Mouse (Mus musculus) adrenal gland, adult (tissue): ENCODE results near the gene Zfp1.
A peak's percentile ranks its signal among the peaks of the same experiment; 100 is the strongest.

ENCODE experiments used
- DNase-seq, 2 experiments: peaks; one replicate each; pipeline ENCODE4 v3.0.0; 2022 to 2023; ENCODE audit warnings: low spot score in 1 of 2; ENCODE audit not compliant: inconsistent age in 2 of 2

The Zfp1 gene

GRCm38 (mm10) chr8:111710777-111711485 is 67.7 kb downstream of the Zfp1 start:
- DNase-seq = peak in 1 of 2 experiments; percentile 36

GRCm38 (mm10) chr8:111712135-111712534 is 68.9 kb downstream of the Zfp1 start:
- DNase-seq = no peak

- DNase-seq = peak; percentile 74 to 87
Observed at GRCm38 (mm10) chr8:111712588-111712987, 69.4 kb downstream of the Zfp1 start.

GRCm38 (mm10) chr8:111713291-111713690 is 70.1 kb downstream of the Zfp1 start:
- no peak for DNase-seq

DNA sequence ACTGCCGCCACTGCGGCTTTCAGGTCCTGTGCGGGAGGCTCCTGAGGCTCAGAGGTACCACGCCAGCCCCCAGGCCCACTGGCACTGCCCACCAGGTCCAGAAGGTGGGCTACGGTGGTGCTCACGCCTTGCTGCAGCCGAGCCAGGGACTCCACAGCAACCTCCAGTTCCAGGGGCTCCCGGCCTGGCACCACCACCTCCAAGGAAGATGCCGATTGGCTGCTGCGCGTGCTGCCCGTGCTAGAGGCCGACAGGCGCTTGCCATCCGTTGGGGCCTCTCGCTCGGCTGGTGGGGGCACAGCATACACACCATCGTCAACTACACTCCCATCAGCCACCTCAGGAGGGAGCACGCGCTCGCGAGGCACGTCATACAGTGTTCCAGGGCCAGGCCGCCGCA is 70.6 kb downstream of the Zfp1 start:
- DNase-seq = peak; percentile 23 to 28

GRCm38 (mm10) chr8:111714295-111714694 is 71.1 kb downstream of the Zfp1 start:
- peak in 1 of 2 experiments; percentile 34 for DNase-seq

DNA sequence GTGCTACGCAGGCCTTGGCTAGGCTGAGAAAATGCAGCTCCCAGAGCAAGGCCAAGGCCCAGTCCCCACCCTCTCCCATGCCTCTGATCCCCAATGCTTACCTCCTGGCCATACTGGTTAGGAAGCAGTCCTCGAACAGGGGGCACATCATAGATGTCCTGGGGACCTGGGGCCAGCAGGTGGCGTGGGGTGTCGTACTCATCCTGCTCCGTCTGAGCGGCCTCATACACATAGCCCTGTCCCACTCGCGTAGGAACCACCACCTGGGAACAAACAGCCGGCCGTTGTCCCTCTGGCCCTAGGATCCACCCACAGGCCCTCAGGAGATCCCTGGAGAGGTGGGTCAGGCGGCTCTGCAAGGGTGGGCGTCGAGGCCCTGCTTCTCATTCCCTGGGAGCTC is 72.3 kb downstream of the Zfp1 start:
- peak; percentile 24 to 52 for DNase-seq

GRCm38 (mm10) chr8:111716603-111717487 is 73.6 kb downstream of the Zfp1 start:
- peak; percentile 76 to 91 for DNase-seq

DNA sequence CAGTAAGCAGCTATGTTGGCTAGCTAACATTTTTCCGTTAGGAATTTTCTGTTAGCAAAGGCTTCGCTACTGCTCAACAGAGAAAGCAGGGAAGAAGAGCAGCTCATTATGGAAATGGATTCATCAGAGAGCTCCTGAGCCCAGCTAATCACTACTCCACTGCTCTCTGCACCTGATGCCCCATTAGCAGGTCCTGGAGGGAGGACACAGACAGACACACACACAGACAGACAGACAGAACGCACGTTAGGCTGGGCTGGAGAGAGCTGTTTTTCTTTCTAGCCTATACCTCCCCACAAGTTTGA is 74.2 kb downstream of the Zfp1 start:
- no peak for DNase-seq

DNA sequence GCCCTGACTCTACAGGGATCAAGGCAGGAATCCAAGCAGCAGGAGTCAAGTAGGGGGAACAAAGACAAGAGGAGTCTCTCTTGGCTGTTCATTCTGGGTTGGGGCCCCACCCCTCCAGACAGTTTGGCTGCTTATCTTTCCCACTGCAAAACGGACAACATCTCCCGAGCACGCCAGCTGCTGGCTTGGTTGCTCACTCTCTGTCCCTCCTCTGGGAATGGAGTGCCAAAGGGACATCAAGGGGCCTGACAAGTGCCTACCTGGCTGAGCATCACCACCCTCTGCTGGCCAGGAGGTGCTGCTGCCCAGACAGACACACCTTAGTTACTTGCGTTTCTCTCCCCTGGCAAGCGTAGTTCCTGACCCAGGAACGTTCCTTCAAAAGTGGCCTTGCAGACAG is 74.7 kb downstream of the Zfp1 start:
- DNase-seq = peak in 1 of 2 experiments; percentile 43

DNA sequence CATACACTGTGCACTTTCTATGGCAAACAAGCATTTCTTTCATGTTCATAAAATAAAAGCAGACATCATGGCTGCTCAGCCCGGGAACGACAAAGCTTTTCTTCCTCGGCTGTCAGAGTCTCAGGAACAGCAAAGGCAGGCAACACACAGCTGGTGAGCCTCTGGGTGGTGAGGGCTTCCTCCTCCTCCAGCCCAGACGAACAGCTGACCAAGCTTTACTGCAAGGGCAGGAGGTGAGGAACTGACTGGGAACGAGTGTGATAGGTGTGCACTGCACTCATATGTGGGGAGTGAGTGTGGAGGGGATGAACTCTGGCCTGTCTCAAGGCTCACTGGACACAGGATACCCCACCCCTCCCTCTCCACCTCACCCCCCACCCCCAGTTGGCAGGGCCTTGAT is 75.7 kb downstream of the Zfp1 start:
- DNase-seq = peak; percentile 7 to 36

- peak in 1 of 2 experiments; percentile 23 for DNase-seq
Observed at GRCm38 (mm10) chr8:111720115-111720544, 76.9 kb downstream of the Zfp1 start.
